Mouse (Mus musculus): ENCODE results near the gene Iffo2. TPM values are rescaled to one million over a fixed set of nuclear protein-coding genes. Genes with fewer than 3 reads are reported as not detected.

Iffo2 gene
- polyA plus RNA-seq, 1 experiment from 2014 or later, result 4.8 TPM

DNA sequence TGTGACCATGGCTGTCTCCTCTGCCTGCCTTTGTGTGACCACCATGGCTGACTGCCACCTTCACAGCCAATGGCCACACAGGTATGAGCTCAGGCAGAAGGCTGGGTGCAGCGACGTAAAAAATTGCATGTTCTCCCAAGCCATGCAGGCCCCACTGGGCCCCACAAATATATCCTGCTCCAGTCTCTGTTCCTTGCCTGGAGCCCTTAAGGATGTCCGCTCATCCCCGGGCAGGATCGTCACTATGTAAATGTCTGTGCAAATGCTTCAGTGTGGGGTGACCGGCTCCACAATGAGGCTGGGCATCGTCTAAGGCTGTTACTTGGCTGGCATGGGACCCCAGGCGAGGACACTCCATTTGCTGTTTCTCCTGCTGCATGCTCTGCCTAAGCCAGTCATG, 122.9 kb downstream of the Iffo2 start, which contains the start of gene Tas1r2:
Tas1r2 (plus strand) TSS at position 301 of the 400 bp plus-strand sequence.
- Histone ChIP-seq H3K36me3 (ENCODE audit: control insufficient read depth, insufficient read depth, low read length) (peaks cover 4% of the 10 kb centered on the region; the same call in 1 of the 2 replicates), H3K9me3 (ENCODE audit: control insufficient read depth, low read length) (no peaks in the 10 kb centered on the region), H3K27ac (replicated peaks; ENCODE audit: low read depth, low read length) (no peak within 1 kb of the TSS), H3K4me2 (ENCODE audit: low read depth, low read length) (no peak within 1 kb of the TSS), H3K4me1 (ENCODE audit: control insufficient read depth, insufficient read depth, low read length) (no peaks in the 10 kb centered on the region), H3K27me3 (replicated peaks; ENCODE audit: control insufficient read depth, insufficient read depth, low read length) (no peaks in the 10 kb centered on the region), H3K9ac (ENCODE audit: low read depth, low read length) (no peak within 1 kb of the TSS), H3K4me3 (ENCODE audit: low read depth, low read length) (no peak within 1 kb of the TSS)
- 93% methylated on average over 8 of the region's 8 CpGs for WGBS
- ATAC-seq (ENCODE audit: low read depth), result no peak
- DNase-seq (ENCODE audit: low spot score), result no peak

GRCm38 (mm10) chr4:139661897-139662296, 131.5 kb downstream of the Iffo2 start:
- Histone ChIP-seq H3K4me3 (ENCODE audit: low read depth, low read length) (no peak overlapping the region), H3K9me3 (ENCODE audit: control insufficient read depth, low read length) (no peaks in the 10 kb centered on the region), H3K4me1 (ENCODE audit: control insufficient read depth, insufficient read depth, low read length) (no peaks in the 10 kb centered on the region), H3K27ac (replicated peaks; ENCODE audit: low read depth, low read length) (no peak overlapping the region), H3K9ac (ENCODE audit: low read depth, low read length) (no peak overlapping the region), H3K36me3 (ENCODE audit: control insufficient read depth, insufficient read depth, low read length) (no peaks in the 10 kb centered on the region), H3K27me3 (replicated peaks; ENCODE audit: control insufficient read depth, insufficient read depth, low read length) (no peaks in the 10 kb centered on the region), H3K4me2 (ENCODE audit: low read depth, low read length) (no peak overlapping the region)
- ATAC-seq (ENCODE audit: low read depth) (no peak), DNase-seq (ENCODE audit: low spot score) (no peak)
- 82% methylated on average over 13 of the region's 14 CpGs for WGBS

GRCm38 (mm10) chr4:139667632-139668031, 137.3 kb downstream of the Iffo2 start:
- ATAC-seq (ENCODE audit: low read depth), result no peak

GRCm38 (mm10) chr4:139669847-139670246, 139.5 kb downstream of the Iffo2 start:
- ATAC-seq (ENCODE audit: low read depth), result no peak
- 20% methylated on average over 6 of the region's 6 CpGs for WGBS
- no peak overlapping the region for H3K4me3 ChIP-seq (ENCODE audit: low read depth, low read length)

More at GRCm38 (mm10) chr4:139667632-139668031, 137.3 kb downstream of the Iffo2 start:
- Histone ChIP-seq H3K36me3 (ENCODE audit: control insufficient read depth, insufficient read depth, low read length) (no peaks in the 10 kb centered on the region), H3K4me3 (ENCODE audit: low read depth, low read length) (no peak overlapping the region), H3K4me1 (ENCODE audit: control insufficient read depth, insufficient read depth, low read length) (no peaks in the 10 kb centered on the region), H3K9ac (ENCODE audit: low read depth, low read length) (no peak overlapping the region), H3K9me3 (ENCODE audit: control insufficient read depth, low read length) (no peaks in the 10 kb centered on the region), H3K27me3 (replicated peaks; ENCODE audit: control insufficient read depth, insufficient read depth, low read length) (no peaks in the 10 kb centered on the region), H3K27ac (replicated peaks; ENCODE audit: low read depth, low read length) (no peak overlapping the region), H3K4me2 (ENCODE audit: low read depth, low read length) (no peak overlapping the region)
- WGBS, result 69% methylated on average over 6 of the region's 6 CpGs
- no peak for DNase-seq (ENCODE audit: low spot score)

More at GRCm38 (mm10) chr4:139669847-139670246, 139.5 kb downstream of the Iffo2 start:
- Histone ChIP-seq H3K36me3 (ENCODE audit: control insufficient read depth, insufficient read depth, low read length) (no peaks in the 10 kb centered on the region), H3K4me2 (ENCODE audit: low read depth, low read length) (no peak overlapping the region), H3K4me1 (ENCODE audit: control insufficient read depth, insufficient read depth, low read length) (no peaks in the 10 kb centered on the region), H3K27ac (replicated peaks; ENCODE audit: low read depth, low read length) (no peak overlapping the region), H3K27me3 (replicated peaks; ENCODE audit: control insufficient read depth, insufficient read depth, low read length) (no peaks in the 10 kb centered on the region), H3K9me3 (ENCODE audit: control insufficient read depth, low read length) (no peaks in the 10 kb centered on the region), H3K9ac (ENCODE audit: low read depth, low read length) (no peak overlapping the region)
- DNase-seq (ENCODE audit: low spot score), result peak; percentile 56

Small RNA genes within 50 kb of the gene (microRNA-seq; reads per million reads assigned to microRNA genes)
- gene Gm25571 (ENCODE audit: borderline number of aligned reads), result not detected
- not detected for gene Mir7020 (ENCODE audit: borderline number of aligned reads)

Other genes starting within 250 kb of the Iffo2 start
- 10.9 and 12.3 TPM in 2 replicates for gene Pqlc2, start 219.8 kb upstream of the Iffo2 start, polyA plus RNA-seq (2014; fragmentation: Nextera tagmentation; extraction: Ambion mirVana)
- 68.6 and 78.9 TPM in 2 replicates for gene Akr7a5, start 219.8 kb upstream of the Iffo2 start, polyA plus RNA-seq (2014; fragmentation: Nextera tagmentation; extraction: Ambion mirVana)
- 92.5 and 99.5 TPM in 2 replicates for gene Mrto4, start 178.0 kb upstream of the Iffo2 start, polyA plus RNA-seq (2014; fragmentation: Nextera tagmentation; extraction: Ambion mirVana)
- 14.1 and 15.3 TPM in 2 replicates for gene Emc1, start 178.0 kb upstream of the Iffo2 start, polyA plus RNA-seq (2014; fragmentation: Nextera tagmentation; extraction: Ambion mirVana)
- 72.4 and 77.5 TPM in 2 replicates for gene Ubr4, start 177.9 kb upstream of the Iffo2 start, polyA plus RNA-seq (2014; fragmentation: Nextera tagmentation; extraction: Ambion mirVana)
- not detected in 2 replicates for gene Gm21969, start 72.6 kb downstream of the Iffo2 start, polyA plus RNA-seq (2014; fragmentation: Nextera tagmentation; extraction: Ambion mirVana)
- gene Aldh4a1, start 92.3 kb downstream of the Iffo2 start, polyA plus RNA-seq (2014; fragmentation: Nextera tagmentation; extraction: Ambion mirVana), result 21.1 and 23.9 TPM in 2 replicates
- gene Tas1r2, start 123.0 kb downstream of the Iffo2 start, polyA plus RNA-seq (2014; fragmentation: Nextera tagmentation; extraction: Ambion mirVana), result not detected in 2 replicates